12 mouse cellular contexts compared by ENCODE assay signal in the genomic region with DNA sequence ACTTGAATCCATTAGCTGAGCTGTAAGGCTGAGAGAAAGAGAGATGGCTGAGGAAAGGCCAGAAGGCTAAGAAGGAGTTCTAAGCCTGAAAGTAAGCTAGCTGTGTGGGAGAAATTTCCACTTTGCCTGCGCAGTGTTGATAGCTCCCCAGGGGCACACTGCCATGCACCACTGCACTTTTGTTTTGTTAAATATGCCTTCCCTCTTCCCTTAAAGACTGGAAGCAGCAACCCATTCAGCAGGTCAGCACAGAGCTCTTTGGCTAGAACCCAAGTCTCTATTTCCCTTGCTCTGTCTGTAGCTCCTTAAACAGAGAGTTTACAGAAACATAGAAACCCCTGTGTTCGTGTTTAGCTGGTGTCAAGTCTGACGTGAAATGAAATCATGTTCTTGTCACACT.
A peak's percentile ranks its signal among the peaks of the same experiment; 100 is the strongest.
DNase-seq lines count a peak whose midpoint lies in the region; ATAC-seq lines count a peak whose summit lies in the region.
"Had no signal": no experiment of that assay in that cellular context is flagged by ENCODE, and none has a peak within 500 bp of the region (broad histone marks: within the 10 kb centered on the region; RNA-seq: fewer than 3 reads in every experiment).

No protein-coding gene starts in this region.

- DNase-seq in hindbrain, embryonic 11.5 days (ENCODE audit: low spot score), result no peak
- peak; percentile 4 for DNase-seq in retina, postnatal 1 day
- no peak for DNase-seq in retina, embryonic 14.5 days (ENCODE audit: low spot score)
- no peak for DNase-seq in adrenal gland, adult 2 months
- no peak for DNase-seq in right cerebral cortex, adult 2 months (ENCODE audit: low spot score in 2 of 2)
- DNase-seq: cerebellum, adult 8-10 months had no signal

- no peaks in the 10 kb centered on the region for H3K27me3 ChIP-seq in hindbrain, embryonic 13.5 days
- H3K27me3 ChIP-seq in hindbrain, embryonic 11.5 days (ENCODE audit: control insufficient read depth, insufficient read depth, low read length), result no peaks in the 10 kb centered on the region
- H3K27me3 ChIP-seq in kidney, embryonic 16.5 days (ENCODE audit: insufficient read depth, low read length), result no peaks in the 10 kb centered on the region
- no peaks in the 10 kb centered on the region for H3K27me3 ChIP-seq in intestine, embryonic 15.5 days (replicated peaks)
- H3K27me3 ChIP-seq: embryonic facial prominence, embryonic 13.5 days had no signal

- no peaks in the 10 kb centered on the region for H3K36me3 ChIP-seq in hindbrain, embryonic 13.5 days
- H3K36me3 ChIP-seq in hindbrain, embryonic 11.5 days (ENCODE audit: control insufficient read depth, insufficient read depth, low read length), result no peaks in the 10 kb centered on the region
- H3K36me3 ChIP-seq in kidney, embryonic 16.5 days (ENCODE audit: insufficient read depth, low read length), result no peaks in the 10 kb centered on the region
- H3K36me3 ChIP-seq in intestine, embryonic 15.5 days, result no peaks in the 10 kb centered on the region
- H3K36me3 ChIP-seq: embryonic facial prominence, embryonic 13.5 days; heart, embryonic 10.5 days had no signal

- H3K4me2 ChIP-seq in hindbrain, embryonic 13.5 days, result no peak overlapping the region
- no peak overlapping the region for H3K4me2 ChIP-seq in hindbrain, embryonic 11.5 days (replicated peaks; ENCODE audit: low read depth, low read length)
- no peak overlapping the region for H3K4me2 ChIP-seq in kidney, embryonic 16.5 days (replicated peaks; ENCODE audit: low read depth, low read length)
- no peak overlapping the region for H3K4me2 ChIP-seq in intestine, embryonic 15.5 days (replicated peaks)
- H3K4me2 ChIP-seq: embryonic facial prominence, embryonic 13.5 days had no signal

- no peak overlapping the region for H3K4me3 ChIP-seq in hindbrain, embryonic 13.5 days
- no peak overlapping the region for H3K4me3 ChIP-seq in hindbrain, embryonic 11.5 days (ENCODE audit: low read depth, low read length)
- no peak overlapping the region for H3K4me3 ChIP-seq in kidney, embryonic 16.5 days (ENCODE audit: low read length)
- H3K4me3 ChIP-seq in intestine, embryonic 15.5 days (replicated peaks), result no peak overlapping the region
- H3K4me3 ChIP-seq: embryonic facial prominence, embryonic 13.5 days; heart, embryonic 10.5 days; left cerebral cortex, adult 2 months had no signal

- 0 out of 2 replicates have a peak overlapping the region, but pooled peaks have one; percentile 1 for H3K27ac ChIP-seq in hindbrain, embryonic 13.5 days
- no peak overlapping the region for H3K27ac ChIP-seq in hindbrain, embryonic 11.5 days (ENCODE audit: low read depth, low read length)
- peak overlapping the region; percentile 6 for H3K27ac ChIP-seq in kidney, embryonic 16.5 days (ENCODE audit: low read length)
- H3K27ac ChIP-seq in intestine, embryonic 15.5 days, result no peak overlapping the region
- H3K27ac ChIP-seq: embryonic facial prominence, embryonic 13.5 days; heart, embryonic 10.5 days; left cerebral cortex, adult 2 months had no signal

- no peak overlapping the region for H3K9ac ChIP-seq in hindbrain, embryonic 13.5 days
- no peak overlapping the region for H3K9ac ChIP-seq in hindbrain, embryonic 11.5 days (ENCODE audit: low read depth, low read length)
- H3K9ac ChIP-seq in kidney, embryonic 16.5 days (replicated peaks; ENCODE audit: low read length), result no peak overlapping the region
- H3K9ac ChIP-seq in intestine, embryonic 15.5 days, result no peak overlapping the region
- H3K9ac ChIP-seq: embryonic facial prominence, embryonic 13.5 days had no signal

- 8% methylated on average over 3 of the region's 3 CpGs for WGBS in hindbrain, embryonic 13.5 days
- WGBS in hindbrain, embryonic 11.5 days, result 25% methylated on average over 3 of the region's 3 CpGs
- WGBS in kidney, embryonic 16.5 days, result 13% methylated on average over 3 of the region's 3 CpGs
- 34% methylated on average over 3 of the region's 3 CpGs for WGBS in intestine, embryonic 15.5 days

- 0 out of 2 replicates have a peak, but pooled peaks have one; percentile 43 for ATAC-seq in hindbrain, embryonic 13.5 days (ENCODE audit: low FRiP score)
- no peak for ATAC-seq in hindbrain, embryonic 11.5 days (ENCODE audit: low FRiP score)
- peak; percentile 79 for ATAC-seq in kidney, embryonic 16.5 days (ENCODE audit: low FRiP score, low TSS enrichment)
- no peak for ATAC-seq in intestine, embryonic 15.5 days

- no peaks in the 10 kb centered on the region for H3K9me3 ChIP-seq in hindbrain, embryonic 13.5 days
- no peaks in the 10 kb centered on the region for H3K9me3 ChIP-seq in hindbrain, embryonic 11.5 days (ENCODE audit: control insufficient read depth, low read length)
- no peaks in the 10 kb centered on the region for H3K9me3 ChIP-seq in kidney, embryonic 16.5 days (ENCODE audit: low read length)
- H3K9me3 ChIP-seq in intestine, embryonic 15.5 days, result no peaks in the 10 kb centered on the region
- H3K9me3 ChIP-seq: embryonic facial prominence, embryonic 13.5 days; heart, embryonic 10.5 days had no signal

- H3K4me1 ChIP-seq in hindbrain, embryonic 13.5 days (replicated peaks), result peaks cover 11% of the 10 kb centered on the region
- H3K4me1 ChIP-seq in hindbrain, embryonic 11.5 days (replicated peaks; ENCODE audit: control insufficient read depth, insufficient read depth, low read length), result no peaks in the 10 kb centered on the region
- peaks cover 11% of the 10 kb centered on the region for H3K4me1 ChIP-seq in kidney, embryonic 16.5 days (ENCODE audit: insufficient read depth, low read length)
- H3K4me1 ChIP-seq in intestine, embryonic 15.5 days (replicated peaks), result no peaks in the 10 kb centered on the region
- H3K4me1 ChIP-seq: heart, embryonic 10.5 days had no signal

Comparison
In these comparisons a context has a peak if more than half of its experiments do, and no peak if none do; other contexts are left out.
1. ATAC-seq: peak in hindbrain, embryonic 13.5 days (single experiment) and kidney, embryonic 16.5 days (single experiment); none in hindbrain, embryonic 11.5 days (single experiment) and intestine, embryonic 15.5 days (single experiment).
2. H3K27ac ChIP-seq: peak in hindbrain, embryonic 13.5 days (single experiment) and kidney, embryonic 16.5 days (single experiment); none in hindbrain, embryonic 11.5 days (single experiment) and intestine, embryonic 15.5 days (single experiment).